Mouse (Mus musculus): ENCODE results near the gene Hpcal1.
"Not testable (repeated sequence)": the region's sequence is repeated elsewhere in the genome, so short reads cannot be mapped to it uniquely, and the experiment has no call there.

DNA sequence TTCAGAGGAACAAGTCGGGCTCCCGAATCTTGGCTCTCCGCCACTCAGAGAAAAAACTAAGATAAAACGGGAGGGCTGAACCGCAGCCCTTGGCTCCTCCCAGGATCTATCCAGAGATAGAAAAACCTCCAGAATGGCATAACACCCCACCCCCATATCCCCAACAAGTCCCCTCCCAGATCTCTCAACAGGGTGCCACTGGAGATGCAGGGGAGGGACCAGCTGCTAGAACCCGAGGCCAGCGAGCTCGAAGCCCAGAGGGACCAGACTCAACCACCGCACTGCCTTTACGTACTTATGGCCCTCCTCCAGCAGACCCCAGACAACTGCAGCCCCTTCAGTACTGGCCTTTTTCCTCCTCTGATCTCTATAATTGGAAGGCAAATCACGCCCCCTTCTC lies 107.6 kb downstream of the Hpcal1 start:
- TF ChIP-seq POLR2A (IDR thresholded peaks at IDR 0.05; ENCODE audit: control insufficient read depth, low read depth, low read length); CTCF (IDR thresholded peaks at IDR 0.05; ENCODE audit: control insufficient read depth, insufficient read depth, insufficient replicate concordance, low read depth, low read length): not testable (repeated sequence)
